ENCODE assay signal across 19 mouse cellular contexts in the genomic region with DNA sequence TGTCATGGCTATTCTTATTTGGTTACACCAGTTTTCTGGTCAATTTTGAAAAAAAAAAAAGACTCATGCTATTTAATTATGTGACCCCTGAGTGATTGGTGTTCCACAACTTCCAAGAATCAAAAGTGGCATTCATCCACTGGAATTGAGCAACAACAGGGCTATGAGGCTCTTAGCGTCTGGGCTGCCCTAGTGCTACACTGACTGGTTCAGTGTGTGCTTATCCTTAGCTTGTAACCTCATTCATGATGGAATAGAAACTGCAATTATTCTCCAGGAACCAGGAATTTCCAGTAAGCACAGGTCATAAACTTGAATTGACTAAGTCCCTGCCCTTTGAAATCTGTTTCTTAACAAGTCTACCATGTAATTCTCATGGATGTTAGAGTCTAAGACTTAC.
DNase-seq lines count a peak whose midpoint lies in the region; ATAC-seq lines count a peak whose summit lies in the region.
"Had no signal": no experiment of that assay in that cellular context is flagged by ENCODE, and none has a peak within 500 bp of the region (broad histone marks: within the 10 kb centered on the region; RNA-seq: fewer than 3 reads in every experiment).

No protein-coding gene starts in this region.

- H3K27me3 ChIP-seq in limb, embryonic 11.5 days (ENCODE audit: control insufficient read depth, insufficient read depth, low read length) = no peaks in the 10 kb centered on the region
- no peaks in the 10 kb centered on the region for H3K27me3 ChIP-seq in limb, embryonic 10.5 days (ENCODE audit: low read depth, poor library complexity, severe bottlenecking)
- H3K27me3 ChIP-seq in midbrain, embryonic 13.5 days = no peaks in the 10 kb centered on the region
- H3K27me3 ChIP-seq: embryonic facial prominence, embryonic 12.5 days; forebrain, embryonic 13.5 days; heart, embryonic 12.5 days; intestine, embryonic 15.5 days had no signal

- H3K9me3 ChIP-seq in limb, embryonic 11.5 days (ENCODE audit: control insufficient read depth, low read length) = no peaks in the 10 kb centered on the region
- no peaks in the 10 kb centered on the region for H3K9me3 ChIP-seq in limb, embryonic 10.5 days (replicated peaks)
- H3K9me3 ChIP-seq in midbrain, embryonic 13.5 days = no peaks in the 10 kb centered on the region
- H3K9me3 ChIP-seq: embryonic facial prominence, embryonic 12.5 days; forebrain, embryonic 13.5 days; heart, embryonic 12.5 days; hindbrain, embryonic 10.5 days; intestine, embryonic 15.5 days had no signal

- DNase-seq in limb, embryonic 11.5 days (ENCODE audit: low spot score) = no peak
- DNase-seq in limb, embryonic 10.5 days (ENCODE audit: low spot score) = no peak
- DNase-seq in NIH3T3 (ENCODE audit: low read depth) = peak; percentile 79
- peak; percentile 11 for DNase-seq in forelimb bud, embryonic 11.5 days (ENCODE audit: low read depth, low spot score)
- no peak for DNase-seq in urinary bladder, postnatal 10 days (ENCODE audit: low spot score)
- DNase-seq in urinary bladder, postnatal 25 days (ENCODE audit: low spot score) = no peak
- DNase-seq: adrenal gland, postnatal 25 days; cerebellum, adult 2 months; cerebellum, postnatal 25 days; forebrain, postnatal 0 days; gastrocnemius, adult 2 months; gastrocnemius, postnatal 25 days had no signal

- H3K4me2 ChIP-seq in limb, embryonic 11.5 days (ENCODE audit: low read depth, severe bottlenecking) = no peak overlapping the region
- H3K4me2 ChIP-seq in midbrain, embryonic 13.5 days (replicated peaks) = no peak overlapping the region
- H3K4me2 ChIP-seq: embryonic facial prominence, embryonic 12.5 days; forebrain, embryonic 13.5 days; heart, embryonic 12.5 days; hindbrain, embryonic 14.5 days; intestine, embryonic 15.5 days had no signal

- 53% methylated on average over 1 of the region's 1 CpGs for WGBS in limb, embryonic 11.5 days
- 91% methylated on average over 1 of the region's 1 CpGs for WGBS in limb, embryonic 10.5 days
- WGBS in midbrain, embryonic 13.5 days = 74% methylated on average over 1 of the region's 1 CpGs

- H3K4me3 ChIP-seq in limb, embryonic 11.5 days (ENCODE audit: low read depth, low read length) = no peak overlapping the region
- H3K4me3 ChIP-seq in limb, embryonic 10.5 days = no peak overlapping the region
- H3K4me3 ChIP-seq in midbrain, embryonic 13.5 days (replicated peaks) = no peak overlapping the region
- H3K4me3 ChIP-seq: embryonic facial prominence, embryonic 12.5 days; forebrain, embryonic 13.5 days; gastrocnemius, adult 2 months; heart, embryonic 12.5 days; hindbrain, embryonic 10.5 days; intestine, embryonic 15.5 days had no signal

- H3K9ac ChIP-seq in limb, embryonic 11.5 days (ENCODE audit: low read length) = no peak overlapping the region
- no peak overlapping the region for H3K9ac ChIP-seq in midbrain, embryonic 13.5 days (replicated peaks)
- H3K9ac ChIP-seq: embryonic facial prominence, embryonic 12.5 days; forebrain, embryonic 13.5 days; forebrain, postnatal 0 days; heart, embryonic 12.5 days; hindbrain, embryonic 14.5 days; intestine, embryonic 15.5 days had no signal

- H3K27ac ChIP-seq in limb, embryonic 11.5 days (replicated peaks; ENCODE audit: low read depth, low read length) = no peak overlapping the region
- no peak overlapping the region for H3K27ac ChIP-seq in limb, embryonic 10.5 days
- no peak overlapping the region for H3K27ac ChIP-seq in midbrain, embryonic 13.5 days
- H3K27ac ChIP-seq: embryonic facial prominence, embryonic 12.5 days; forebrain, embryonic 13.5 days; gastrocnemius, adult 2 months; hindbrain, embryonic 10.5 days; hindbrain, embryonic 14.5 days; intestine, embryonic 15.5 days had no signal

- peak; percentile 71; the same call in 1 of the 2 replicates for ATAC-seq in limb, embryonic 11.5 days (ENCODE audit: insufficient number of reproducible peaks, low FRiP score, low TSS enrichment, low read depth)
- ATAC-seq in midbrain, embryonic 13.5 days = no peak
- ATAC-seq: forebrain, embryonic 13.5 days; forebrain, postnatal 0 days; intestine, embryonic 15.5 days had no signal

- H3K36me3 ChIP-seq in limb, embryonic 11.5 days (ENCODE audit: control insufficient read depth, insufficient read depth, low read length) = no peaks in the 10 kb centered on the region
- no peaks in the 10 kb centered on the region for H3K36me3 ChIP-seq in limb, embryonic 10.5 days
- no peaks in the 10 kb centered on the region for H3K36me3 ChIP-seq in midbrain, embryonic 13.5 days
- H3K36me3 ChIP-seq: embryonic facial prominence, embryonic 12.5 days; heart, embryonic 12.5 days; hindbrain, embryonic 10.5 days; intestine, embryonic 15.5 days had no signal

- no peaks in the 10 kb centered on the region for H3K4me1 ChIP-seq in limb, embryonic 11.5 days (ENCODE audit: control insufficient read depth, insufficient read depth, low read length)
- H3K4me1 ChIP-seq in limb, embryonic 10.5 days = no peaks in the 10 kb centered on the region
- no peaks in the 10 kb centered on the region for H3K4me1 ChIP-seq in midbrain, embryonic 13.5 days (replicated peaks)
- H3K4me1 ChIP-seq: embryonic facial prominence, embryonic 12.5 days; forebrain, embryonic 13.5 days; heart, embryonic 12.5 days; hindbrain, embryonic 10.5 days; intestine, embryonic 15.5 days had no signal

Comparison
In these comparisons a context has a peak if more than half of its experiments do, and no peak if none do; other contexts are left out.
1. DNase-seq: peak in NIH3T3 (single experiment) and forelimb bud, embryonic 11.5 days (single experiment); none in limb, embryonic 11.5 days (single experiment), limb, embryonic 10.5 days (single experiment), urinary bladder, postnatal 10 days (single experiment) and urinary bladder, postnatal 25 days (single experiment).